Mouse (Mus musculus): ENCODE results near the gene Hddc2.

The Hddc2 gene

DNA sequence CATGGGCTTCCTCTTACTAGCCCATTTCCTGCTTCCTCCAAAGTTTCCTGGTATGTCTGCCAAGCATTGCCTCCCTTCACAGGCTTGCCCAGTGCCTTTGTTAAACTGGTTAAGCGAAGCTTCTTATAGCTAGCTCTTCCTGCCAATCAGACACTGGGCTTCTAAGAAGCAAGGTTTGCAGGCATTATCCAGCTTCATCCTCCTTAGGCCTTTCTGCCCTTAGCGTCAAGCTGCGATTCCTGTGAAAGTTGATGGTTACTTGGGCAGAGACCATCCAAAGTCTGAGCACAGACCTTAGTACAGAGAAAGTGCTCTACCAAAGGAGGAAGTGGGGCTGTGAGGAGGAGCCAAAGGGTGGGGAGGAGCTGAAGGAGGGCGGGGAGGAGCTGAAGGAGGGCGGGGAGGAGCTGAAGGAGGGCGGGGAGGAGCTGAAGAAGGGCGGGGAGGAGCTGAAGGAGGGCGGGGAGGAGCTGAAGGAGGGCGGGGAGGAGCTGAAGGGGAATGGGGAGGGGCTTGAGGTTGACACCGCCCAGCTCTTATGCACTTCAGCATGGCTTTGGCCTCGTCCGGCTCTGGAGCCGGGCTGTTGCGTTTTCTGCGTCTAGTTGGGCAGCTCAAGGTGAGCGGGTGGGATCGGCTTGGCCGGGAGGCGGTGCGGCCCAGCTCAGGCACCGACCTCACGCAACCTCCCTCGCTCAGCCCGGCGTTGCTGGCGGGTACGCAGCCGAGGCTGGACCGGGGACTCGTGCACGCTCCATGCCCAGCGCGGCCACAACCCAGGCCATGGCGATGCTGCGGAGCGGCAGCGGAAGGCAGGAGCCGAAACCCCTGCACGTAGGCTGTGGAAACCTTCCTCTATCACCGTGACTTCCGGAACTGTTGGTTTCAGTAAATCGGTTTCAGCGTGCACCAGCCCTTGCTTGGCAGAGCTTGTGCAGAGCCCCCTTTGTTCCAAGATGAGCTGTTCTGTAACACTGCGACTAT is at the start of gene Hddc2:
Hddc2 (plus strand) TSS at position 519 of the 984 bp plus-strand sequence.
- peak; percentile 82 for DNase-seq (ENCODE audit: low read depth, low spot score)

GRCm38 (mm10) chr10:31272738-31273137 is 40.4 kb upstream of the Hddc2 start:
- DNase-seq (ENCODE audit: low read depth, low spot score) = no peak

DNA sequence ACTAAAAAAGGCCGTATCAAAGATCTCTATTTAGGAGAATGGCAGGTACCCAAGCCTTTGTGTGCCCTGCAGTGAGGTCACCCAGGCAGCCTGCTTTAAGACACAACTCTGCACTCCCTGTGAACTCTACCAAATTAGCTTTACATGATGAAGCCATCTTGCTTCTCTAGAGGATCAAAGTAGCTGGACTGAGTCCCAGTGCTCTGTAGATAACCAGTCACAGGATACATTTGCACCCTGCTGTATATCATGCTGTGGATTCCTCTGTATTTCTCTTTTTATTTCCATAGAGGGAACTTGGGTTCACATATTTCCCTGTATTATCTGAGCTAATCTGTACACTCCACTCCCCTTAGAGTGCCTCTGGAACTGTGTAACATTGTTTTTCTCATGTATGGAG is 40.0 kb upstream of the Hddc2 start:
- DNase-seq (ENCODE audit: low read depth, low spot score) = no peak

- no peak for DNase-seq (ENCODE audit: low read depth, low spot score)
These were observed 25.4 kb upstream of the Hddc2 start for GRCm38 (mm10) chr10:31287787-31288186.

DNA sequence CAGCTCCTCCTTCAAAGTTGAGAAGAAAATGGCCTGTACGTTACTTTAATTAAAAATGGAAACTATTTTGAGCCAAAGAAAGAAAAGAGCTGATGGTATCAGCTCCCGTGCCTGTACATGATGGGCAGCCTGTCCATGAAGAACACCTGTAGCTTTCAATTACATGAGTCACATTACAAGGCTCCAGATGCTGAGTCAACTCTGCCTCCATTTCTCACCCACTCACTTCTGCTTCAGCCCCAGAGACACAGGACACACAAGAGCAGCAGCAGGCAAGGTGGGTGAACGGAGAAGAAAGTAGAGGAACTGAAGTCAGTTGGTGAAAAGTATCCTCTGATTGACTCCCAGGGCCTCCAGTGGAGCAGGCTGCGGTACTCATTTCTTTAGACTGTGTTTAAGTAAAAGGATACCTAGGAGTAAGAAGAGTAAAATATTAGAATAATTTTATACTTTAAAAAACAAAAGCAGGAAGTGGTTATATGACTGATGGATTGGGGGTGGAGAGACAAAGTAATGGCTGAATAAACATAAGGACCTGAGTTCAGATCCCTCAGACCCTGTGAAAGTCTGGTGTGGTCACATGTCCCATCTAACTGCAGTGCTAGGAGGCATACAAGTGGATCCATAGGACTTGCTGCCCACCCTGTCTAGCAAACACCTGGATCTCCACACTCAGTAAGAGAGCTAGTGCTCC is 24.3 kb upstream of the Hddc2 start:
- peak; percentile 18 for DNase-seq (ENCODE audit: low read depth, low spot score)

DNA sequence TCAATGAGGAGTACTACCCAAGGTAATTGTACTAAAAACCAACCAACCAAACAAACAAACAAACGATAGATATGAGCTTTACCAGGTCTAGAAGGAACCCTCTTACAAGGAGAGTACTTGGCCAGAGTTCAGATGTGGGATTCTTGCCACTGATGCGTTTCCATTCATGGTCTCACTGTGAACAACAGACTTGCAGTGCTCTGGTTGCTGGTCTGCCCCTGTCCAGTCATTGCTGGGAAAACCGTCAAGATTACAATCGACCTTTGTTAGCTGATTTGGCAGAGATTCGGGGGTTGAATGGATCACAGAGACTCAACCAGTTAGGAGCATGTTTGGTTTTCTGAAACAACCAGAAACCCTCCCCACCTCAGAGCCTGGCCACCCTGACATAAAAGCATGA is 17.5 kb upstream of the Hddc2 start:
- DNase-seq (ENCODE audit: low read depth, low spot score) = peak; percentile 26

GRCm38 (mm10) chr10:31296458-31296857 is 16.7 kb upstream of the Hddc2 start:
- DNase-seq (ENCODE audit: low read depth, low spot score) = no peak

GRCm38 (mm10) chr10:31297106-31297505 is 16.1 kb upstream of the Hddc2 start:
- DNase-seq (ENCODE audit: low read depth, low spot score) = no peak

DNA sequence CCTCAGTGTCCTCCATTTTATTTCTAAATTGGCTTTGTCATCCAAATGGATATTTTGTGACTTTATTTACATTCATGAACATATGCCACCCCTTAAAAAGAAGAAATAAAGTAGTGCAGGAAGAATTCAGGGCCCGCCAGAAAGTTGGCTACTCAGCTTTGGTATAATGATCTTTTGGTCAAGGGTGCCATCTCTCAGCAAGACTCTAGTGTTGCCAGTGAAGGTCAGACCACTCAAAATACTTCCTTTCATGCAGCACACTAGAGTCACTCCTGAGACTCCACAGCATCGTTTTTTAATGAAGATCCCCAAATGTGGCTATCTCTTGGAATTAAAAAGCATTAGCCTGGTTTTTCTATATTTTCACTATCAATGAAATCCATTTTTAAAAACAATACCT is 14.9 kb upstream of the Hddc2 start:
- DNase-seq (ENCODE audit: low read depth, low spot score) = peak; percentile 29

DNA sequence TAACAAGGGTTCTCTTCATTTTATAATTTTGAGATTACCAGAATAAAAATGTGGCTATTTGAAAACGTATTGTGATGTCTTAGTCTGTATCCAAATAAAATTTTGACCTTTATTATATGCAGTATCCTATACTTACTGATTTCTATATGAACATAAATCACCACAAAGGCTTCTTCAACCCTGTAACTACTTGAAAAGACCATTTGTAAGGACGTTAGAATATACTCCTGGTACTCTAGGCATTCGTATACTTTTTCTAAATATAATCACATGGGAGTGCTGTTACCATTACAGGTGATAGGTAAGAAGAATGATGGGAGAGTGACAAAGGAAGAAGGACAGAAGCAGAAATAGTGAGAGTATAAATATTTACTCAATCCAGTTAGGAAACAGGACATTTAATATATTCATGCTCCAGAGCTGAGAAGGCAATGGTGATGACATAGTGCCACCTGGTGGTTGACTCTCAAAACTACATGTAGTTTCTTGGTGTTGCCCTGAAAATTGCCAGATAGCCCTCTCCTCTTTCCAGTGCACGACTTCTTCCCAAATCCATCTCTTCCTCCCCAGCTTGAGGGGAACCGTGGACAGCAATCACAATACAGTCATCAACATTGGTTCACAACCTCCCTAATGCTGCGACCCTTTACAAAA is 14.1 kb upstream of the Hddc2 start:
- DNase-seq (ENCODE audit: low read depth, low spot score) = peak; percentile 80

DNA sequence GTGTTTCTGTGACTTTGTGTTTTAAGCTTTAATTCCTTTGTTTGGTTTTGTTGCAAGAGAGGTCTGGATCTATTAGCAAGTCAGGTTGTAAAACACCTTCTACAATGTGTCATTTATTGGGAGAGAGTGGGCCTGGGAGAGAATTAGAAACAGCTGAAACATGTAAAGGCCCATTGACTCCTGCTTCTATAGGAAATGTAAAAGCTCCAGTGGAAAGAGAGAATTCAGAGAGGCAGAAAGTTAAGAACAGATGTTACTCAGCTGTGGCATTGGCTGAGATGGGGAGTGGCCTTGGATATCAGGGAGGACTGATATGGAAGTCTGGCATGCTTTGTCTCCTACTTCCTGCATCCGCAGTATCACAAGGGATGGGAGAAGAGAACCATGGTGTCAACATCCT is 12.9 kb upstream of the Hddc2 start:
- peak; percentile 8 for DNase-seq (ENCODE audit: low read depth, low spot score)

DNA sequence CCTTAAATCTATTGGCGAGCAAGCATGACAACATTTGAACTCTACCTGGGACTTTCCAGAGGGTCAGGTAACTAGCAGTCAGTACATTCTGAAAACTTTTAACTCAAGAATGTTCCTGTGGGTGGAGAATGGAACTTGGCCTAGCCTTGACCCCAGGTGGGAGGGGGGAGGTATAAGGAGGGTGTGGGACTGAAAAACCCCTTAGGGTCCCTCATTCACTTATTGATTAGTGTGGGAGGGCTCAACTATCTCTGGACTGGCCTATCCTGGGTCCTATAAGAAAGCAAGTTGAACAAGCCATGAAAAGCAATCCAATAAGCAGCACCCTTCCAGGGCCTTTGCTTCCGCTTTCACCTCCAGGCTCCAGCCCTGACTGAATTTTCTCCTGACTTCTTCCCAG is 9.7 kb upstream of the Hddc2 start:
- no peak for DNase-seq (ENCODE audit: low read depth, low spot score)

- no peak for DNase-seq (ENCODE audit: low read depth, low spot score)
These were observed 6.1 kb upstream of the Hddc2 start for GRCm38 (mm10) chr10:31307024-31307598.

DNA sequence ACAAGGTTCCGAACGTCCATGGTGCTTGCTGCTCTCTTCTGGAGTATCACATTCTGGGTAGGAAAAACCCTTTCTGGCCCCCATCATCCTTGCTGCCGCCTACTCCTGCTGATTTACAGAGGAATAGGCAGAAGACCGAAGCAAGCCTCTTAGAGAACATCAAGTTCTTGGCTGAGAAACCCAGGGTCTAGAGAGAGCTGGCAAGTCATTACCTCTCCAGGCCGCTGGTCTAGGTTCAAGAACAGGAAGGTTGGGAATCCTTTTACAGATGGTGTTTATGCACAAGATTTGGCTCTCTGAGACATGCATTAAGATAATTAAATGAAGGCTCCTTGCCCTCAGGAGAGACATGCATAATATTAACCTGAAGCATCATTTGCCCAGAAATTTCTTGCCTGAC is 5.3 kb downstream of the Hddc2 start:
- DNase-seq (ENCODE audit: low read depth, low spot score) = no peak

DNA sequence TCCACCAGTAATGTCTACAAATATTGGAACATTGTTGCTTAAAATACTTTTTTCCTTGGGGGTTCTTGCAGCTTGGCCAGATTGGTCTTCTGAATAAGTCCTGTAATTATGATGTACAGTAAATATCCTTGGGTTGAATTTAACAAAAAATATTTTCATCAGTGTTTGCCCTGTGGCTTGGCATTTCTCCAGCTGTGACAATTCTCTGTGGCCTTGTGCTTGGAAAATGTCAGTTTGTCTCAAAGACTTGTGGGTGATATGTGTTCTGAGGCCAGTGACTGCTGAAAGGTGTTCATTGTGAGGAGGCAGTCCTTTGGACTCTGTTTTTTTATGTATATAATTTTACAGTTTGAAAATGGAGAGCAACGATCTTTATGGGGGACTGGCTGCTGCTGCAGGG is 16.3 kb downstream of the Hddc2 start:
- no peak for DNase-seq (ENCODE audit: low read depth, low spot score)

DNA sequence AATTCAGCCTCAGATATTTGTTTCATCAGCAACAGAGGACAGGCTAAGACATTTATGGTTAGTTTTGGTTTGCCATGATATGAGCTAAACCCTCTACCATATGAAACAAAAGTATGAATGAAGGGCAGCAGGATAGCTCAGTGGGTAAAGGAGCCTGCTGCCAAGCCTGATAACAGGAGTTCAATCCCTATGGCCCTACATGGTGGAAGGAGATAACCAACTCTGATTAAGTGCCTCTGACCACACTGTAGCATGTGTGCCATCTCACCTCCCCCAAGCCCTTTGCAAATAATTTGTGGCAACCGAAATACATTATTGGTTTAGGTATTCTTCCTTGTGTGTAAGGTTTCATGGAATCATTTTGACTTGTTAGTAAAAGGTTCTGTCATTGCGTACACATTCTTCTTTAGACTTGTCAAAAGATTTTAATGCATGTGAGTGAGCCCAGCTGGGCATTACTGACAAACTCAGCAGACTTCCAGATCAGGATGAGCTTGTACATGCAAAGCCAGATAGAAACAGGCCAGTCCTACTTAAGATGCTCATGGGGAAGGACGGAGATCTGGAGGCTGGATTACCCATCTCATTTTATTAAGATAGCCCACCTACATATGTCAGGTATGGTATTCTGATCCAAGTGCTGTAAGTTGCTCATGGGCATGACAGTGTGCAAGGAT is 17.2 kb downstream of the Hddc2 start:
- no peak for DNase-seq (ENCODE audit: low read depth, low spot score)

DNA sequence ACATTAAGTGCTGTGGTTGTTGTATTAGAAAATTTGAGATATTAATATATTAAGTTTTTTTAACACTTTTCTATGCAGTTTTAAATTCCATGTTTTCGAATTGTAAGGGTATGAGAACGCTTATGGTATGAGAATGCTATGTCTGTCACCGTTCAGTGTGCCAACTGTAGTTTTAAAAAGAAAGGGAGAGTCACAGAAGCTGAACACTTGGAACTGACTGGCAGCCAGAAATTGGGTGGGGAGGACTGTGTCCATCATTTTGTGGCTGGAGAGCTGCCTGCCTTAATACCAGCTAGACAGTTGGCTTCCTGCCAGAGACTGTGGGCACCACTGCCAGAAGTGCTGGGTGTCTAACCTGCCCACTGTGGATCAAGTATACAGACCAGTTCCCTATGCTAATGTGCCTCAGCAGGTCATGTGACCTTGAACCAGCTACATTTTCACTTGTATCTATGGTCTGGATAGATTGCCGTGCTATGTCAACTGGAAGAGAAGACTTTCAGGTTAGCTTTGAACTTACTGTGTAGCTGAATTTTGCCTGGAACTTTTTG is 18.1 kb downstream of the Hddc2 start:
- peak; percentile 18 for DNase-seq (ENCODE audit: low read depth, low spot score)

GRCm38 (mm10) chr10:31336432-31336831 is 23.2 kb downstream of the Hddc2 start:
- no peak for DNase-seq (ENCODE audit: low read depth, low spot score)

DNA sequence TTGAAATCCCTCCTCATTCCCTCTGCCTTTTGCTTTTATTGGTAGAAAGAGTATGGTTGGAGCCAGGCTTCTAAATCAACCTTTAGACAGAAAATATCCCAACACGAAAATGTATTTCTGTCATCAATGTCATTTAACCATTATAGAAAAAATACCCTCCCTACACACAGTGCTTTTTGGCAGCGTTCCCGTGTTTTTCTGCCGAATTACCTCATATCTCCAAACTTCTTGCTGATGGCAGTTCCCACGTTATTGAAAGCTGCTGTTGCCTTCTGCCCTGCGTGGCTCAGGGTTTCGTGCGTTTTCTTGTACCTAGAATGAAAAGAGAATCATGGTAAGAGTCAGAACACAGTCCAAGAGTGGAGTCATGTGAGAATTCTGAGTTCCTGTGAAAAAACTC is 33.2 kb downstream of the Hddc2 start:
- DNase-seq (ENCODE audit: low read depth, low spot score) = peak; percentile 25

DNA sequence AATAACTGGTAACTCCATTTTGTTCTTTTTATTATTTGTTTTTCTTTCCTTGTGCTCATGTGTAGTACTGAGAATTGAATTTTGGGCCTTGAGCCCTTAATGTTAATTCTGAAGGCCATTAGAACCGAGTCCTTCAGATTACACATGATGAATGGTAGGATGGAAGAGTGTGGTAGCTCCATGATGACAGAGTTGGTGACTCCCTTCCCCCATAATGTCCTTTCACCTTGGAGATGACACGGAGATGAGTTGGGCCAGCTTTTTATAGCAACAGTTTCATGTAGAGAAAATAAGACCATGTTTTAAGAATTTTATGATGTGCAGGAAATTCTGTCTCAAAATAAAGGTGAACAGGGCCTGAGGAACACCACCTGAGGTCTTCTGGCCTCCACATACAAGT is 37.9 kb downstream of the Hddc2 start:
- no peak for DNase-seq (ENCODE audit: low read depth, low spot score)

DNA sequence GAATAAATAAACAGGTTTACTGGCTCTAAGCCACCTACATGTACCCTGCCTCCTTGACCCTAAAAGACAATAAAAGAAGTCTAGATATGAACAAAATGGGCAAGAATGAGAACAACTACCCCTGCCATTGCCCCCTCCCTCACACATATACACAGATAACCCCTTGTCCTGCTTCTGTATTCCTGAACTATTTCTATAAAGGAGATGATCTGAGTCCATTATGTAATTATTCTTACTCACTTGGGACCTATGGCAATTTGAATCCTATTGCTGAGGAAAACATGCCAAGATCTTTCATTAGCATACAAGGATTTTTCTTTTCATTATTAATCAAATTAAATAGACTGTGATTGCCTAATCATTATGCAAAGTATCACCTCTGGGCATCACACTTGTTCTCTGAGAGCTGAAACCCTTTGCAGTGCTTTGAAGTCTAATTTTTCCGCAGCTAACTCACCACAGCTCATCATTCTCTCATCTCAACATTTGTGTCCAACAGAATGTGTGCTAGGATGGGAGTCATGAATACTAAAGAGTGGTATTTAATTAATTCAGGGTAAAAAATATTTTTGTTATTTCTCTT is 39.8 kb downstream of the Hddc2 start:
- DNase-seq (ENCODE audit: low read depth, low spot score) = no peak
